Mouse (Mus musculus) granulocyte monocyte progenitor cell, adult 5-6 weeks (primary cell): ENCODE measurements around the gene Cdip1. TPM values are rescaled to one million over a fixed set of nuclear protein-coding genes. Genes with fewer than 3 reads are reported as not detected.
A peak's percentile ranks its signal among the peaks of the same experiment; 100 is the strongest.

Experiments
- ATAC-seq: replicated peaks from 2 replicates; pipeline ENCODE4 v1.8.0; 2016; ENCODE audit warnings: mild to moderate bottlenecking, moderate TSS enrichment, inconsistent platforms; ENCODE audit not compliant: poor library complexity, severe bottlenecking
- total RNA-seq, 2 experiments: library from RNA; stranded (forward) in 1 of 2; stranded (reverse) in 1 of 2; fragments of 200-712, 200-1000 nt in 1 of 2; fragments of >200 nt in 1 of 2; fragmentation: Nextera tagmentation in 1 of 2; gene quantifications; 2 replicates each; pipeline ENCODE4 v1.2.3; 2014 to 2017

Cdip1 gene
- total RNA-seq, 2 experiments from 2014 or later = 13.1 to 26.0 TPM

GRCm38 (mm10) chr16:4777171-4777904 is 12.8 kb downstream of the Cdip1 start:
- ATAC-seq = peak; percentile 72; the same call in 1 of the 2 replicates

DNA sequence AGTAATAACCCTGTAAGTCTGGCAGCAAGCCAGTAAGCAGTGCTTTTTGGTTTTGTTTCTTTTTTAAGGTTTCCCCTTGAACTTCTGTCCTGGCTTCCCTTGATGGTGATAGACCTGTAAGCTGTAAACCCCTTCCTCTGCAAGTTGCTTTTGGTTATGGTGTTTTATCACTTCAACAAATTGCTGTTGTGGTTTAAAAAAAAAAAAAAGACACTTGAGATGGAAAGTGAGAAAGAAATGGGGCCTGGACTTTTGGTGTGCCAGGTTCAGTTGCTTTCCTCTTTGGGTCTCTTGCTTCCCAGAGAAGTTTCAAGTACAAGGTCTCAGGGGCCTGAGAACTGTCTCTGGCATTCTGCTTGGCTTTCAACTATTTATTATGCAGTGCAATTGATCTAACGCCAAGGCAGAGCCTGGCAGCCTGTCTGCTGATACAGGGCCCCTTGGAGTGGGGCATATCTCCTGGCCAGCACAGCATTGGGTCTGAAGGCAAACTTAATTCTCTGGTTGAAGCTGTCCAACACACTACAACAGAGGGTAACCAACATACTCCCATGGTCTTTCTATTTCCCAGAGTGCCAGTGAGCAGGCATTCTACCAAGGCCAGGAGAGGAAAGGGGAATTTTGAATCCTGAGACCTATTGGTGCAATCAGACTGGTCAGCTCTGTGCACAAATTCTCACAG is 16.7 kb downstream of the Cdip1 start:
- no peak for ATAC-seq

DNA sequence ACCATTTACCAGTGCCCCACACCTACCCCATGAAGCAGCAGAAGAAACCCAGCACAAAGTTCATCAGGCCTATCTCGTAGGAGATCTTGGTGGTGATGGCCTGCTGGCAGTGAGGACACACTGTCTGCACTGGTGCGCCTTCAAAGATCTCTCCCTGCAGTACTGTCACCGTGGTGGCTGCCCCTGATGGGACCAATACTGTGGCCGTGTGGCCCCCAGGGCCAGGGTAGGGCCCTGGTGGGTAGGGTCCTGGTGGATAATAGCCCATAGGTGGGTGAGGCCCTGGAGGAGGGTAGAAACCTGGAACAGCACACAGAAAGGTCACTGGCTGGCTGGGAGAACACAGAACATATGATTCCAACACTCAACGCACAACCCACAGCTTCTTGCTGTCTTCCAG is 21.4 kb downstream of the Cdip1 start:
- no peak for ATAC-seq

- ATAC-seq = no peak
Measured at GRCm38 (mm10) chr16:4767012-4767790, 22.9 kb downstream of the Cdip1 start.

- ATAC-seq = no peak
Measured at GRCm38 (mm10) chr16:4765852-4766251, 24.2 kb downstream of the Cdip1 start.

- peak; percentile 66 for ATAC-seq
Measured at GRCm38 (mm10) chr16:4763276-4763675, 26.8 kb downstream of the Cdip1 start.

DNA sequence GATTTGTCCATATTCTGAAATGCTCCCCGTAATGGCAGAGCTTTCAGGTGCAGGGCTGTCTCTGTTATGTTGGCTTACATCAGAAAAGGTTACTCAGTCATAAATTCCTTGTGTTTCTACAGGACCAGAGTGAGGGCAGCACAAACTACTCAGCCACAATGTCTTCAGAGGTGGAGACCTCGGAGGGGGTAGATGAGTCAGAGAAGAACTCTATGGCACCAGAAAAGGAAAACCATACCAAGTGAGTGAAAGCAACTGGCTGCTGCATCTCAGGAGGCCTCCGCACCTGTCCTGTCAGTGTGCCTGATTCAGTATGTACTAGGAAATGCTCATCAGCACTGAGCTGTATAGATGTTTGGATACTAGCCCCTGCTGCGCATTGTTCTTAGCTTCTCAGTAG is 27.7 kb downstream of the Cdip1 start:
- ATAC-seq = no peak

- ATAC-seq = peak; percentile 79
Measured at GRCm38 (mm10) chr16:4756660-4757335, 33.3 kb downstream of the Cdip1 start.

DNA sequence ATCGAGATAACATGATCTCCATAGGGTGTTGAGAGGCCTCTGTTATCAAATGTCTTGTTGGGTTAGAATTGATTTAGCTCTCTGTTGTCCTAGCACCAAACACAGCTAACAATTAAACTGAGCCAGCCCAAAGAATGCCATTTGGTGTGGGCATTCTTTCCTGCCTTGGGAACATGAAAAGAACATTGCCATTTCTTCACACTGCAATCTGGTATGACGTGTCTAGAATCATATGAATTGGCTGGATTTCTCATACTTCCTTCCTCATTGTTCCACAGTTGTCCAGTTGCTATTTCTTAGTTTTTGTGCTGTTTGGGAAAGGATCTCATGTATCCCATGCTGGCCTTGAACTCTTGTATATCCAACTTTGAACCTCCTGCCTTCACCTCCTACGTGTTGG is 36.0 kb downstream of the Cdip1 start:
- peak; percentile 55 for ATAC-seq

DNA sequence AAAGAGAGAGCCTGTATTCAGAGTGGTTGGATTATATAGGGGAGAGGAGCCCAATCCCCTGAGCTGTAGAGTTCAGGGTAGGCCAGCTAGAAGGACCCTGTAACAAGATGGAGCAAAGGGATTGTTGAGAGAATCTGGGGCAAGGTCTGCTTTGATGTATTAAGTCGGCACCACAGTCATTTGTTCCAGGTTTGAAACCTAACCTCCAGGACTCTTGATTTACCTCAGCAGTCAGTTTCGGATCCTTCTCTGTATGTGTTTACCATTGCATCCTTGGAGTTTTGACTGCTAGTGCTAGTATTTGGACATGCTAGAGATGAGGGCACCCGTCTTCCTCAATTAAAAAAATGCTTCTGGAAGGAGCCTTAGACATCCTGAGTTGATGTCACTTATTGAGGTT is 37.9 kb downstream of the Cdip1 start:
- no peak for ATAC-seq

DNA sequence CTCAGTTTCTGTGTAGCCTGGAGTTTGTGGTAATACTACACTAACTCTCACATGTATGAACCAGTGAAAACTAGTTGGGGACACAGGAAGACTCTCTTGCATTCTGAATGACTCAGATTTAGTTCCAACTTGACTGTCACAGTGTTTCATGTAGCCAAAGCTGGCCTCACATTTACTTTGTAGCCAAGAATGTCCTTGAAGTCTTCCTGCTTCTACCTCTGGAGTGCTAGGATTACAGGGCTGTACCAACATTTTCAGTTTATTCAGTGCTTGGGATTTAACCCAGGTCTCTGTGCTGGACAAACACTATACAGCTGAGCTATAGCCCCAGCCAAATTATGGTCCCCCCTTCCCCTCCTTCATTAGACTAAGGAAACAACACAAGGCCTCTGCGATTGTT is 47.9 kb downstream of the Cdip1 start:
- ATAC-seq = no peak

GRCm38 (mm10) chr16:4739994-4740393 is 50.1 kb downstream of the Cdip1 start:
- no peak for ATAC-seq

DNA sequence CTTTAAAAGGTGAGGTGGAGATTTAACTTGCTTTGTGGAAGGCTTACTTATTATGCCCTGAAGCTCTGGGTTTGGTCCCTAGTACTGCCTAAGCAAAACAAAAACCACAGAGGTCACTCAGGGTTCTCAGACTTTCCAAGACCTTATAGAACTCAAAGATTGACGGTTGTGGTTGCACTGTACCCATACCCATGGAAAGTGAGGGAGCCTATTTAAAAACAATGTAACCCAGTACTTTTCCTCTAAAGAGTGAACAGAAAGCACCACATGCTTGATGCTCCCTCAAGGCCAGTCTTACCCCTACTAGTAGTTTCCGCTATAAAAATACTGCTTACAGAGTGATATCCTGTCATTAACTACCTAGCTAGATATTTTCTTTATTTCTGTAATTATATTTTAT is 53.8 kb downstream of the Cdip1 start:
- no peak for ATAC-seq

DNA sequence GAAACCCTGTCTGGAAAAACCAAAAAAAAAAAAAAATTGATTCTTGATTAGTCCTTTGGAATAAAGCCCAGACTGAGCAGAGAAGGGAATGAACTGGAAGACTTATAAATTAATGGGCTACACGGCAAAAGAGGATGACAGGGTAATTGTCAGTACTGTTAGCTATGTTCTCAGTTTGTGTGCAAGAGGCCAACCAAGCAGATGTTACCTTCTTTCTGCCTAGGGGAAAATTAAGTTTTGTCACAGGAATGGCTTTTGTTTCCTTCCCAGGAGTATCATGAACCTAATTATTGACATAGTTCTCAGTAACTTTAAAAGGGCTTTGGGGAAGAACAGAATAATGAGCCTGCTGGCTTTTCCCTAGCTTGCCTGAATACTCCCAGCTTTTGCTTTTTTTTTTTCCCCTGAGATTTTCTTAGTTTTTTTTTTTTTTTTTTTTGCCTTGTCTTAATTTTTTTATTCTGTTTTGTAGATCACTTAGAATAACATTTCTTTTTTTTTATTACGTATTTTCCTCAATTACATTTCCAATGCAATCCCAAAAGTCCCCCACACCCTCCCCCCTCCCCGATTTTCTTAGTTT is 59.2 kb downstream of the Cdip1 start:
- ATAC-seq = no peak

- ATAC-seq = peak; percentile 6; the same call in 1 of the 2 replicates
Measured at GRCm38 (mm10) chr16:4727963-4728362, 62.1 kb downstream of the Cdip1 start.

DNA sequence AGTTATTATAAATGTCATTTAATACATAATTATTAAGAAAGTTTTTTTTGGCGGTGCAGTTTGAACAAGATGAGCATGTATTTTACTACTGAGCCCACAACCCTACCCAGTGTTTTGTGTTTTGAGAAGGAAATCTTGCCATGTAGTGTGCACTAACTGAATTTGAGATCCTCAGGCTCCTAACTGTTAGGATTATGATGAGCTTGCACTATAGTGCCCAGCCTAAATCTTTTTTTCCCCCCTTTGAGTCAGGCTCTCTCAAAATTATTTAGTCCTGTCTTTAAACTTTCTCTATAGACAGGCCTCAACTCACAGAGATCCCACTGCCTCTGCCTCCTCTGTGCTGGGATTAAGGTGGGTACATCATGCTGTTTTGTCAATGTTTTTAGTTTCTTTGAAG is 62.6 kb downstream of the Cdip1 start:
- ATAC-seq = no peak

DNA sequence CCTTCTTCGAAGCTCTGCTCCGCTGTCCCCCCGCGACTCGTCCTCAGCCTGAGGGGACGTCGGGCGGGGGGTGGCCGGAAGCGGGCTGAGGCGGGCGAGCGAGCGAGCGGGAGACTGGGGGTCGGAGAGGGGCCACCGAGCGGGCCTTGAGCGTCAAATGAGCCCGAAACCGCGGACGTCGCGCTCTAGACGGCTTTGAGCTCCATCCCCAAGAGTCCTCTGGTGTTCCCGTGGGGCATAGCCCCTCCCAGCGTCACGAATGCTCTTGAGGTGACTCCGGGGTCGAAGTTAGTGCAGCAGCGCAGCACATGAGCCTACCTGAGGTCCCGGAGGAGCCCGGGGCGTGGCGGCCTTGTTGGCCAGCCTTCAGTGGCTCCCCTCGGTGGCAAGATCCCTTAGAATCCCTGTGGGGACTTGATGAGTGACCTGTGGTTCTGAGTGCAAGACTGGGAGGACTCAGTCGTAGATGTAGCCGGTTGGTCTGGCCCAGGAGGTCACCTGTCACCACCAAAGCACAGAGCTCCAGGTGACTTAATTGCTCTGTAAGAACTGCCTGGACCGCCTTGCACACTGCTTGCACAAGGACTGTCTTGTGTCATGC is 63.5 kb downstream of the Cdip1 start:
- no peak for ATAC-seq

DNA sequence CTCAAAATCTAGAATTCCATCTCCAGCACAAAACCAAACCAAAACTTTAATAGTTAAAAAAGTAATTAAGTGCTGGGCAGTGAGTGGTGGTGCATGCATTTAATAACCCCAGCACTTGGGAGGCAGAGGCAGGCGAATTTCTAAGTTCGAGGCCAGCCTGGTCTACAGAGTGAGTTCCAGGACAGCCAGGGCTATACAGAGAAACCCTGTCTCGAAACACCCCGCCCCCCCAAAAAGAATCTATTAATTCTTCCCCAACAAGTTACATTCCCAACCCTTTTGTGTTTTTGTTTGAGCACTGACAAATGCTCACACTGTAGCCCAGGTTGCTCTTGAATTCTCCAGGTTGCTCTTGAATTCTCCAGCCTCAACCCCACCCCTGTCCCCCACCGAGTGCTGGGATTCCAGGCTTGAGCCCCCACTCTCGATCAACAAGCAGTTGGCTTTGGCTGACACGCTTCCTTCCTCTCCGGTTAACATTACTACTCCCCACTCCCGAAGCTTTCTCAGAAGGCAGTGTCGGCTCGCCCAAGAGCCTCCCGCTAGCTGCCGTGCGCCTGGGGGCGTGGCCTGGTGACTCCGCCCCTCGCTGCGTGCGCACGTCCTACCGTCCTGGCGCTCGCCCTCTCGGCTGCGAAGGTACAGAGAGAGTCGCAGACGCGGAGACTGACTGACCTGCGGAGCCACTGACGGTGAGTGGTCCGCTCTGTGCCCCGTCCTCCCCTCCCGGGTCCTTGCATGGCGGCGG is 64.1 kb downstream of the Cdip1 start, which contains the start of gene Hmox2:
Gene Hmox2 (plus strand): TSS at position 582 of the 748 bp plus-strand sequence.
- peak; percentile 78 for ATAC-seq

DNA sequence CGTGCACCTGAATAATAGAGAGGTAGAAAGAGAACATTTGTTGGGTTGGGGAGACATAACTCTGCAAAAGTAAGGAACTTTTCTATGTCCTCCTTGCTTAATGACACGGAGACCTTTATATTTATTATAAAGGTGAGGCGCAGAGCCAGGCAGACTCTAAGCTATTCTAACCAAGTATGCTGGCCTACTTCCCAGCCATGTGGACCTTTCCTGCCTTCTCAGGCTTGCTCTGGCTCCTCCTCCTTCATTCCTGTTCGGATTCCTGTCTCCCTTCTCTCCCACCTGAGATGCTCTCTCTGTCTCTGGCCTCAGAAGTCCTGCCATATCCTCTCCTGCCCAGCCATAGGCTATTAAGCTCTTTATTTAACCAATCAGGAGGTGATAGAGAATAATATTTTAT is 64.8 kb downstream of the Cdip1 start:
- ATAC-seq = no peak
